17 mouse cellular contexts compared by ENCODE assay signal in genomic region chr2:74217437-74217836, GRCm38 (mm10).
"Had no signal": no experiment of that assay in that cellular context is flagged by ENCODE, and none has a peak within 500 bp of the region (broad histone marks: within the 10 kb centered on the region; RNA-seq: fewer than 3 reads in every experiment).

No protein-coding gene starts in this region.

- H3K27me3 ChIP-seq: lung, embryonic 15.5 days; megakaryocyte, embryonic 14.5 days; midbrain, embryonic 15.5 days; neural tube, embryonic 12.5 days; stomach, embryonic 15.5 days had no signal

- H3K9ac ChIP-seq: lung, embryonic 15.5 days; midbrain, embryonic 13.5 days; midbrain, embryonic 15.5 days; neural tube, embryonic 12.5 days; stomach, embryonic 15.5 days had no signal

- ATAC-seq: lung, postnatal 0 days; midbrain, embryonic 13.5 days; midbrain, embryonic 15.5 days had no signal

- H3K4me3 ChIP-seq: lung, embryonic 15.5 days; megakaryocyte, embryonic 14.5 days; midbrain, embryonic 13.5 days; midbrain, embryonic 15.5 days; neural tube, embryonic 12.5 days; stomach, embryonic 15.5 days had no signal

- DNase-seq: lung, adult 2 months; lung, postnatal 14 days; lung, postnatal 36 days; right cerebral cortex, postnatal 14 days; thymus, adult 2 months; thymus, postnatal 25 days; thymus, postnatal 4 days had no signal

- H3K27ac ChIP-seq: lung, embryonic 15.5 days; macrophage; midbrain, embryonic 13.5 days; midbrain, embryonic 15.5 days; neural tube, embryonic 12.5 days; stomach, embryonic 15.5 days; stomach, postnatal 0 days had no signal

- H3K9me3 ChIP-seq: lung, embryonic 15.5 days; midbrain, embryonic 13.5 days; midbrain, embryonic 15.5 days; neural tube, embryonic 12.5 days; stomach, embryonic 15.5 days had no signal

- H3K36me3 ChIP-seq: lung, embryonic 15.5 days; midbrain, embryonic 13.5 days; midbrain, embryonic 15.5 days; neural tube, embryonic 12.5 days; stomach, embryonic 15.5 days had no signal

- H3K4me2 ChIP-seq: lung, embryonic 15.5 days; midbrain, embryonic 11.5 days; midbrain, embryonic 13.5 days; midbrain, embryonic 15.5 days; neural tube, embryonic 12.5 days; stomach, embryonic 15.5 days had no signal

- H3K4me1 ChIP-seq: lung, embryonic 15.5 days; megakaryocyte, embryonic 14.5 days; midbrain, embryonic 13.5 days; neural tube, embryonic 12.5 days; stomach, embryonic 15.5 days had no signal
